Mouse (Mus musculus): ENCODE measurements at regions not wholly inside any gene's neighbourhood (a gene's known extent, or its start where the extent isn't known, plus 50 kb on each side); places are given as distances from the start of the nearest gene placed in this dataset.

DNA sequence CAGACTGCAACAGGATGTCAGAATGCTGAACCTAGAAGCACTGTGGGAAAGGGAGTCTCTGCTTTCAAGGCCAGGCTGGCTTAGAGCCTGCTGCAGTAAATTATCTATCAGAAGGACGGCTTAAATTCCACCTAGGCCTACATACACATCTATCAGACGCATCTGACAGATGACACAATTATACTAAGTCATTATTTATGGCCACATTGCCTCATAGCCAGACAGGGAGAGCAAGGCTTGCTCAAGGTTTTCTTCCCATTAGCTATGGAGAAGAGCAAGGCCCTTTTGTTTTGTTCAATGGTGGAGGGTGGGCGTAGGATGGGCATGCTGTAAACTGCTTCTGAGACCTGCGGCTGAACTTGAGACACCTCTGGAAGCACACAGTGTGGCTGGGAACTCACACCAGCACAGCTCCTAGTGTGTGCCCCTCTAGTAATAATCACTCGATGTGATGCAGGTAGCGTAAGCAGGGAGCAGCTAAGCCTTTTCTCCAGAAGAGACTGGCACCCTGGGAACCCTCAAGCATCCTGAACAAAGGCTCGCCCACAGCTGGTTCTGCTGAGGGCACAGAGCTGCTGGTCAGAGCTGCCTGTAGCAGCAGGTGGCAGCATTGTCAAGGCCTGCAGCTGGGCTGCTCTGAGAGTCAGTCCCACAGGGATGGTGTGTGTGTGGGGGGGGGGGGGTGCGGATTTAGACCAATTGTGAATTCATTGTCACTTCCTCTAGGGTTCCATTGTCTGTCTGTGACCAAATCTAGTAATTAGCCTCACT is 406.8 kb upstream of the Adamts16 start:
- TF ChIP-seq CTCF (IDR thresholded peaks at IDR 0.05; ENCODE audit: extremely low read depth, insufficient read length, insufficient replicate concordance, low read depth, low read length): no peak
- TF ChIP-seq POLR2A (IDR thresholded peaks at IDR 0.05; ENCODE audit: low read depth, low read length): no peak

Data from small intestine, adult 2 months (tissue).